Mouse (Mus musculus) retina, postnatal 1 day (tissue): ENCODE measurements around the gene 1700023F06Rik.
A peak's percentile ranks its signal among the peaks of the same experiment; 100 is the strongest.

Experiments used
- DNase-seq: peaks from one replicate; pipeline ENCODE4 v3.0.0-alpha.2; 2012

The 1700023F06Rik gene

GRCm38 (mm10) chr11:103178748-103179147 lies 29.6 kb downstream of the 1700023F06Rik start:
- DNase-seq: no peak

GRCm38 (mm10) chr11:103177815-103178485 lies 30.4 kb downstream of the 1700023F06Rik start:
- no peak for DNase-seq

GRCm38 (mm10) chr11:103177216-103177615 lies 31.1 kb downstream of the 1700023F06Rik start:
- DNase-seq: no peak

GRCm38 (mm10) chr11:103176510-103176909 lies 31.8 kb downstream of the 1700023F06Rik start:
- no peak for DNase-seq

GRCm38 (mm10) chr11:103175688-103176442 lies 32.5 kb downstream of the 1700023F06Rik start:
- no peak for DNase-seq

GRCm38 (mm10) chr11:103174891-103175391 lies 33.4 kb downstream of the 1700023F06Rik start:
- DNase-seq: no peak

GRCm38 (mm10) chr11:103174411-103174832 lies 33.9 kb downstream of the 1700023F06Rik start:
- no peak for DNase-seq

- no peak for DNase-seq
Observed at GRCm38 (mm10) chr11:103173771-103174344, 34.5 kb downstream of the 1700023F06Rik start.

- no peak for DNase-seq
Observed at GRCm38 (mm10) chr11:103173041-103173770, 35.2 kb downstream of the 1700023F06Rik start.

GRCm38 (mm10) chr11:103172392-103173040 lies 35.8 kb downstream of the 1700023F06Rik start:
- DNase-seq: no peak

- DNase-seq: no peak
Observed at GRCm38 (mm10) chr11:103171703-103172391, 36.5 kb downstream of the 1700023F06Rik start.

GRCm38 (mm10) chr11:103171286-103171620 lies 37.1 kb downstream of the 1700023F06Rik start:
- peak; percentile 50 for DNase-seq

- peak; percentile 76 for DNase-seq
Observed at GRCm38 (mm10) chr11:103170494-103171285, 37.7 kb downstream of the 1700023F06Rik start, which contains the start of gene Fmnl1. Gene Fmnl1, plus strand, starts transcription at chr11:103171107.

- no peak for DNase-seq
Observed at GRCm38 (mm10) chr11:103170111-103170493, 38.3 kb downstream of the 1700023F06Rik start.

GRCm38 (mm10) chr11:103169664-103170063 lies 38.7 kb downstream of the 1700023F06Rik start:
- no peak for DNase-seq

- peak; percentile 79 for DNase-seq
Observed at GRCm38 (mm10) chr11:103168690-103169390, 39.5 kb downstream of the 1700023F06Rik start.

- no peak for DNase-seq
Observed at GRCm38 (mm10) chr11:103164391-103164790, 44.0 kb downstream of the 1700023F06Rik start.

- peak; percentile 32 for DNase-seq
Observed at GRCm38 (mm10) chr11:103162132-103162531, 46.2 kb downstream of the 1700023F06Rik start.

GRCm38 (mm10) chr11:103161449-103161848 lies 46.9 kb downstream of the 1700023F06Rik start:
- DNase-seq: peak; percentile 28

- no peak for DNase-seq
Observed at GRCm38 (mm10) chr11:103160738-103161137, 47.6 kb downstream of the 1700023F06Rik start.
